Mouse (Mus musculus) lung, adult 2 months (tissue): Measurements from ENCODE around the gene Syt16.

Experiments
- CTCF ChIP-seq: fragments of 200-500 bp; IDR thresholded peaks from 2 replicates; pipeline ENCODE4 v1.5.1; 2011; ENCODE audit warnings: mild to moderate bottlenecking, low read length, control low read depth; ENCODE audit not compliant: insufficient read depth
- POLR2A ChIP-seq: fragments of 200-500 bp; IDR thresholded peaks from 2 replicates; pipeline ENCODE4 v1.6.1; 2011; ENCODE audit warnings: low read depth, mild to moderate bottlenecking, control low read depth, low read length, borderline replicate concordance; ENCODE audit errors: extremely low read depth

GRCm38 (mm10) chr12:74002449-74002848, 5.0 kb downstream of the Syt16 start:
- no peak for TF ChIP-seq CTCF
- TF ChIP-seq POLR2A = no peak
